Mouse (Mus musculus) MEL (cell line): ENCODE results near the gene Fxr1.

Source experiments
- CHD1 ChIP-seq: IDR thresholded peaks from 2 replicates; pipeline ENCODE4 v1.6.1; 2012; ENCODE audit warnings: low read depth, mild to moderate bottlenecking, inconsistent platforms, low read length, improper control_type of control experiment
- CTCF ChIP-seq, 3 experiments: IDR thresholded peaks in 2 of 3; conservative IDR thresholded peaks in 1 of 3; 2 replicates each; pipeline ENCODE4 v1.5.1; 2011 to 2012; ENCODE audit warnings: low read length in 3 of 3, low read depth in 2 of 3, mild to moderate bottlenecking in 2 of 3, improper control_type of control experiment in 1 of 3, inconsistent platforms in 1 of 3, mixed read lengths in 1 of 3, moderate library complexity in 1 of 3; ENCODE audit not compliant: control insufficient read depth in 1 of 3, insufficient read depth in 1 of 3, poor library complexity in 1 of 3, severe bottlenecking in 1 of 3
- E2F4 ChIP-seq: IDR thresholded peaks from 2 replicates; pipeline ENCODE4 v1.6.1; 2011; ENCODE audit warnings: low read depth, low read length, improper control_type of control experiment, borderline replicate concordance
- ELF1 ChIP-seq: IDR thresholded peaks from 2 replicates; pipeline ENCODE4 v1.6.1; 2014; ENCODE audit warnings: low read depth, mild to moderate bottlenecking, inconsistent platforms, low read length, improper control_type of control experiment, moderate library complexity
- EP300 ChIP-seq, 2 experiments: IDR thresholded peaks; 2 replicates each; pipeline ENCODE4 v1.6.1; 2011; ENCODE audit warnings: improper control_type of control experiment in 2 of 2, low read length in 2 of 2, low read depth in 1 of 2, mild to moderate bottlenecking in 1 of 2
- JUND ChIP-seq: IDR thresholded peaks from 2 replicates; pipeline ENCODE4 v1.6.1; 2011; ENCODE audit warnings: low read depth, mild to moderate bottlenecking, improper control_type of control experiment, low read length
- MAFK ChIP-seq: IDR thresholded peaks from 2 replicates; pipeline ENCODE4 v1.6.1; 2011; ENCODE audit warnings: low read depth, mild to moderate bottlenecking, low read length, improper control_type of control experiment, borderline replicate concordance
- MAX ChIP-seq: IDR thresholded peaks from 2 replicates; pipeline ENCODE4 v1.6.1; 2011; ENCODE audit warnings: low read length, improper control_type of control experiment
- POLR2A ChIP-seq, 2 experiments: IDR thresholded peaks; 2 replicates each; pipeline ENCODE4 v1.6.1; 2011 to 2012; ENCODE audit warnings: low read length in 2 of 2, mild to moderate bottlenecking in 2 of 2, control low read depth in 1 of 2, improper control_type of control experiment in 1 of 2, low read depth in 1 of 2, moderate library complexity in 1 of 2; ENCODE audit not compliant: control insufficient read depth in 1 of 2, insufficient read depth in 1 of 2, poor library complexity in 1 of 2
- POLR2AphosphoS5 ChIP-seq: IDR thresholded peaks from 2 replicates; pipeline ENCODE4 v1.6.1; 2012; ENCODE audit warnings: low read depth, borderline replicate concordance, mild to moderate bottlenecking, inconsistent platforms, low read length, moderate library complexity, mixed read lengths
- SMC3 ChIP-seq: IDR thresholded peaks from 2 replicates; pipeline ENCODE4 v1.6.1; 2011; ENCODE audit warnings: low read depth, low read length, improper control_type of control experiment
- TAL1 ChIP-seq: IDR thresholded peaks from 2 replicates; pipeline ENCODE4 v1.6.1; 2012; ENCODE audit warnings: mild to moderate bottlenecking, inconsistent platforms, low read length, moderate library complexity, mixed read lengths
- ZC3H11A ChIP-seq: IDR thresholded peaks from 2 replicates; pipeline ENCODE4 v1.6.1; 2012; ENCODE audit warnings: low read depth, mild to moderate bottlenecking, inconsistent platforms, low read length, improper control_type of control experiment

GRCm38 (mm10) chr3:33989302-33989701 lies 30.4 kb upstream of the Fxr1 start:
- TF ChIP-seq POLR2AphosphoS5 (no peak), SMC3 (no peak), CTCF (IDR thresholded peaks at IDR 0.05 in 2 of 3, conservative IDR thresholded peaks at IDR 0.05 in 1 of 3; ENCODE audit: control insufficient read depth in 1 of 3, insufficient read depth in 1 of 3, low read depth in 2 of 3, low read length in 3 of 3, poor library complexity in 1 of 3, severe bottlenecking in 1 of 3) (no peak), ZC3H11A (no peak), E2F4 (no peak), CHD1 (no peak), TAL1 (no peak), MAX (no peak), EP300 (IDR thresholded peaks at IDR 0.05; ENCODE audit: low read depth in 1 of 2, low read length in 2 of 2) (no peak), POLR2A (IDR thresholded peaks at IDR 0.05; ENCODE audit: control insufficient read depth in 1 of 2, insufficient read depth in 1 of 2, low read depth in 1 of 2, low read length in 2 of 2, poor library complexity in 1 of 2) (no peak), ELF1 (no peak), JUND (no peak), MAFK (no peak)
